Mouse (Mus musculus): ENCODE results near the gene Polr2f.

The Polr2f gene

DNA sequence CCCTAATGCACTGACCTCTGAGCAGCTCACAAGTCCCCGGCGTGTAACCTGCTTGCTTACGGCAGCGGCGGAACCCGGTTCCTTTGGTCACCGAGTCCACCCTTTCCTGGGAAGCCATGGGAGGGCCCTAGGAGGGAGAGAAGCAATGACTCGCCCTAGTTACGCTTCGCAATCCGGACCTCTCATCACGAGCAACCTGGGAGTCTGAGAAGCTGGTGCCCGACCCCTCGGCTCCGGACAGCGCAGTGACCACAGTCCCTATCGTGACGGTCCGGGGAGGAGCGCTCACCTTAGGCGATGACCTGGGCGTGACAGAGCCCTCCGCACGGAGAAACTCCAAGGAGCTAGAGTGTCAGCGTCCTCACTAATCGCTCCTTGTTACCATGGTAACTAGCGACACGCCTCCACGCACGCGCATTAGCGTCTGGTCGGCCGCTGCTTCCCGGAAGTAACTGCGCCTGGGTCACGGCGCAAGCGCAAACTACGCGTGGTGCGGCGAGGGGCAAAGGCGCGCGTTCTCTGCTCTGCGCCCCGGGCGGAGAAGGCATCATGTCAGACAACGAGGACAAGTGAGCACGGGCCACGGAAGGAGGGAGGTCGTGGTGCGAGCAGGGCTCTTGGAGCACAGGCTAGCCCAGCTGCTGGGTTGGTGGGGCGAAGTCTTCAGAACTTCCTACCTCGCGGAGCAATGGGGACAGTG lies at the start of gene Polr2f, which contains the start of gene 1700088E04Rik:
TSS of gene Polr2f (plus strand) at position 144 of the 700 bp plus-strand sequence.
TSS of gene 1700088E04Rik (minus strand) at position 388 of the 700 bp plus-strand sequence.
- peak; percentile 92 for DNase-seq

GRCm38 (mm10) chr15:79092284-79092683 lies 48.5 kb upstream of the Polr2f start:
- DNase-seq: no peak

DNA sequence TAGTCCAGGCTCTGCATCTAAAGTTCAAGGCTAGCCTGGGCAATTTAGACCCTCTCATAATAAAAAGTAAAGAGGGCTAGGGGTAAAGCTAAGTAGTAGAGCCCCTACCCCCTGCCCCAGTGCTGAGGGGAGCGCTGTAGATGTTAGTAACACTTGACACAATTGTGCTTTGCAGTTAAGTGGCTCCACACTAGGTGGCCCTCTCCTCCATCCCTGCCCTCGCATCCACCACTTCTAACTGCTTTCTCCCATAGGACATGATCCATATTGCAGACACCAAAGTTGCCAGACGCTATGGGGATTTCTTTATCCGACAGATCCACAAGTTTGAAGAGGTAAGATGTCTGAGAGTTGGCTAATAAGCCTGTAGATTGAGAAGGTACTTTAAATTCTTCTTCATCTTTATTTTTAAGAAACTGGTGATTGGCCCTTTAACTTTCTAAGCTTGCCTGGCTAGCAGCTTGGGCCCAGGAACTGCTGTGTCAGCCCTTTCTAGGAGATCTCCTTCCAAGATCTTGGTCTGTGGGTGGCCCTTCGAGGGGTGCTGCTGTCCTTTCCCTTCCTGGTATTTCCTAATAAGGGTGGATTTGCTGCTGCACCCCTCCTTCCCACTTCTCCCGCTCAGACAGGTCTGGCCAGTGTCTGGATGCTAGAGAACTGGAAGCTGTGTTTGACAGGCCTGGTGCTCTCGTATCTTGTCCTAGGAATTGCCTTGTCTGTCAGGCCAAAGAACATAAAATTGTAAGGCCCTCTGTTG lies 47.5 kb upstream of the Polr2f start:
- no peak for DNase-seq

- no peak for DNase-seq
These were observed 45.3 kb upstream of the Polr2f start for GRCm38 (mm10) chr15:79095483-79095882.

DNA sequence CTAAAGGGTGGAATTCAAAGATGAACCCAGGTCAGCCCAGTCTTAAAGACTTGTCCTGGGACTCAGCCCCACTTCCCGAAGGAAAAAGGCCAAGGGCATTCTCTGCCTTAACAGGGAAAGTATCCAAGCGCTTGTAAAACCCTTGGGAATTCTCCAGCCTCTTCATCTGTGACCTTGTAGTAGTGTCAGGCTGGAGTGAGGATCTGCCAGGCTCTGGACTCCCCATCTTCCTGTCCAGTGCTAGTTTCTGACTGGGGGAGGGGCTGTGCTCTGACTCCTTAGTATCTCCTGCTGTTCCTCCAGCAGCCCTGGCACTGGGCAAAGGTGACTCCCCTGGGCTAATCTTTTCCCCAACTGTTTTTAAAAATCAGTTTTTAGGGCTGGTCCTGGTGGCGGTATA lies 44.3 kb upstream of the Polr2f start:
- DNase-seq: peak; percentile 63

- no peak for DNase-seq
These were observed 43.7 kb upstream of the Polr2f start for GRCm38 (mm10) chr15:79097135-79097534.

DNA sequence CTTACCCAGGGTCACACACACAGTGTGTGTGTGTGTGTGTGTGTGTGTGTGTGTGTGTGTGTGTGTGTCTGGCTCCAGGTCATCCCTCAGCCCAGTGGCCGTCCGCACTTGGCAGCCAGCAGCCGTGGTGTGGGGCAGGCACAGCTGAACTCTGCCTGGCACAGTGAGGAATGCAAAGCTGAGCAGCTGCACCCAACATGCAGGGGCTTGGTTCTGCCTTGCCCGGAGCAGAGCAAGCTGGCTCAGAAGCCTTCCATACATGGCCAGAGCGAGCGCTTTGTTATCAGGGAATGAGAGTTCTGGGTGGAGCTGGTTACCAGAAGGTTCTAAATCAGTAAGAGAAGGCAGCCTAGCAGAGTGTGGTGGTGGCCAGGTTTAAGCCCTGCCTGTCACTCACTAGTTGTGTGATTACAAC lies 43.2 kb upstream of the Polr2f start:
- peak; percentile 83 for DNase-seq

DNA sequence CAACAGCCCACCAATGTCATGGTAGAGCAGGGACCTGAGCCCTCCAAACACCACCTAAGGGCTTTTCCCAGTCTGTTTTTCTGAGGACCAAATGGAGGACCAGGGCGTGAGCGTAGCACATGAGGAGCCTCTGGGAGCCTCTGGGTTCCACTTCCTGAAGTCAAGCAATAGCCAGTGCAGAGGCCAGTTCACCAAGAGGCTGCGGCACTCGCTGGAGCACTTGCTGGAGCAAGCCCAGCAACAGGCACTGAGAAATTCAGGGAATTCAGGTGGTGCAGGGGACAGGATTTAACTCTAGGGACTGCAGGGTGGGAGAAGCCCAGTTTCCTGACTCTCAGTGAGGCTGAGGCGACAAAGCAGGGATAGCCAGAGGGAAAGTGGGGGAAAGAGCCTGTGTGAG lies 42.6 kb upstream of the Polr2f start:
- no peak for DNase-seq

GRCm38 (mm10) chr15:79098868-79099267 lies 41.9 kb upstream of the Polr2f start:
- DNase-seq: peak; percentile 77

- peak; percentile 61 for DNase-seq
These were observed 41.4 kb upstream of the Polr2f start for GRCm38 (mm10) chr15:79099456-79099855.

- DNase-seq: no peak
These were observed 40.4 kb upstream of the Polr2f start for GRCm38 (mm10) chr15:79100391-79100790.

DNA sequence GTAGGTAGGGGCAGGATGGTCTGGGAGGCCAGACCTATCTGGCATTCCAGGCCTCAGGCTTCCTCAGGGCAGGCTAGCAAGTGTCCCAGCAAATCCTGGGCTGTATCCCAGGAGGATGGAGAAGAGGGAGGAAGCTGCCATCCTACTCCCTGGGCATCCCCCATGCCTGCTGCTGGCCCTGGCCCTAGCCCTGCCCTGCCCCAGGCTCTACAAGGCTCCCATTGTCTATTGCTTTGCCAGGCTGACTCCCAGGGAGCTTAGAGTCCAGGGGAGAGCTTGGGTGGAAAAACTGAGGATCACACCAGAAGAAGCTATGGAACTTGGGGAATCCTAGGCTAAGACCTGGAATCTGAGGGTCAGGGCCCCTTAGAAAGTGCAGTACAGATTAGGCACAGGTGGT lies 39.3 kb upstream of the Polr2f start:
- no peak for DNase-seq

DNA sequence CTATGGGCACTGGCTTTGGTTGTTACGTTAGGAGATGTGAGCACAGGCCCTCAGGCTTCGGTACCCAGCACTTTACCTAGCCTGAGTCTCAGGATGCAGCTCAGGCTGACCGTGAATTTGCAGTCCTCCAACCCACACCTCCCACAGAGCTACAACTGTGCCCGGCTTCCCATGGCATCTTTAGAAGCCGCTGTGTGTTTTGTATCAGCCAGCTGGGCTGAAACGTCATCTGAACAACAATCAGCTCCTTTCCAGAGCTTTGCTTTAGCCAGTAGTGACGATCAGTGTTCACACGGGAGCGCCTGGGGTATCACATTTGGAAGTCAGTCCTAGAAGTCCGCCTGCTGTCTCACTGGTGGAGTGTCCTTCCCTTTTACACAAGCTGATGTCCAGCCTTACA lies 37.5 kb upstream of the Polr2f start:
- DNase-seq: no peak

DNA sequence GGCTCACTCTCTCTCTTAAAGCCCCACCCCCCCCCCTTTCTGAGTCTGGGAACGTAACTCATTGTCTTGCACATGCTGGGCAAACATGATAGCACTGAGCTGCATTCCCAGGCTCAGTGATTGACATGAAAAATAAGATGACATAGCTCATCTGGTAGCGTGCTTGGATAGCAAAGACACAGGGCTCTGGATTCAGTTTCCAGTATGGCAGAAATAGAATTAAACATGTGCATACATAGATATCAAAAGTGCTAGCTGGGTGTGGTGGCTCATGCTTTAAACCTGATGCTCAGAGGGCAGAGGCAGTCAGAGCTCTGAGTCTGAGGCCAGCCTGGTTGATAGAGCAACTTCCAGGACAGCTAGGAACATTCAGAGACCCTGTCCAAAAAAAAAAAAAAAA lies 35.0 kb upstream of the Polr2f start:
- no peak for DNase-seq

DNA sequence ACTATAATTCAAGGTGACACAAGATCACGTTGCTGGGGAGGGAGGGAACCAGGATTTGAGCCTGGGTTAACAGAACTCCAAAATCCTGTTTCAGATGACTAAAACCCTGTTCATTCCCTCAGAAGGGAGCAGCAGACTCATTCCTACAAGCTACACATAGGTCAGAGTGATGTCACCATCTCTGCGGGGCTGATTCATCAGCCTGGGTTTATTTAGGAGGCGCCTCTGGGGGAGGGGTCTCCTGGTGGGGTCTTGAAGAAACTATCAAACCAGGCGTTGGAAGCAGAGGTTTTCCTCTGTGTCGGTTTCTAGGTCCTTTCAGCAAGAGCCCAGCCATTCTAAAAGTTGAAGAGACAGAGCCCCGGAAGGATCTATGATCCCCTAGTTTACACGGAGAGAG lies 32.8 kb upstream of the Polr2f start:
- DNase-seq: no peak

- DNase-seq: peak; percentile 74
These were observed 32.1 kb upstream of the Polr2f start, which contains the start of gene Micall1 for GRCm38 (mm10) chr15:79108421-79109320. Gene Micall1 (plus strand): TSS chr15:79108898.

DNA sequence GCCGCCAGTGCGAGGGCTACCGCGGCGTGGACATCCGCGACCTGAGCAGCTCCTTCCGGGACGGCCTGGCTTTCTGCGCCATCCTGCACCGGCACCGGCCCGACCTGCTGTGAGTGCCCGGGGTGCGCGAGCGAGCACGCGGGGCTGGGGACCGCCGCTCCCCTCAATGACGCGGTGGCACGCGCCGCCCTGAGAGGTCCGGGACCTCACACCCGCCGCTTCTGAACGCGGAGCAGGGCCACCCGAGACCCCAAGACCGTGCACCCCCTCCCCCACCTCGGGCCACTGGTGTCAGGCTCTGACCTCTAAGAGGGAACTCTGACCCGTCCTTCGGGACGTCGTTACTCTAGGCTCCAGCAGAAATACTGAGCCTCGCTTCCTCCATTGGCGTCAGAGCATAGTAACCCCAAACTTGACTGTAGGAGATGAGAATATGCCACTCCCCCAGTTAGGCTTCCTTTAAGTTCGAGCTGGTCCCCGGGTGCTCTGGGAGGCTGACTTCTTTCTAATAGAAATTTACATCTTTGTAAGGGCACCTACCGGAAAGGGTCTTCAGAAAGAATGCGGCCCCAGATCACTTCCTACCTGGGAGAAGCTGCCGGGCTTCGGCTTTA lies 31.4 kb upstream of the Polr2f start:
- no peak for DNase-seq

DNA sequence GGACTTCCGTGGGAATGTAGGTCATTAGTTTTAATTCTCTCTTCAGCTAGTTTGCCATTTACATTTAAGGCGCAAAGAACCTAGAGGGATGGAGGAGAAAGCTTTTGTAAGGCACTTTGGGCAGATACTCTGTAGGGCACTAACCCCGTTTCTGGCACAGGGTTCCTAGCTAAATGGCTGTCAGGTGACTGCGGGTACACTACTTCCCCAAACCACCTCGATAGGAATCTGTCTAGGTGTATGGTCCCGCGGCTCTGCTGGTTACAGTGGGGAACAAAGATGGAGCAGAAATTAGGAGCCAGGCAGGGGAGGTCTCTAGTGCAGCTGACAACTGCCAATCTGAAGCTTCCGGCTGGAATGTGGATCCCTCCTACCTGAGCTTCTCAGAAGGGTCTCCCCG lies 30.8 kb upstream of the Polr2f start:
- no peak for DNase-seq

DNA sequence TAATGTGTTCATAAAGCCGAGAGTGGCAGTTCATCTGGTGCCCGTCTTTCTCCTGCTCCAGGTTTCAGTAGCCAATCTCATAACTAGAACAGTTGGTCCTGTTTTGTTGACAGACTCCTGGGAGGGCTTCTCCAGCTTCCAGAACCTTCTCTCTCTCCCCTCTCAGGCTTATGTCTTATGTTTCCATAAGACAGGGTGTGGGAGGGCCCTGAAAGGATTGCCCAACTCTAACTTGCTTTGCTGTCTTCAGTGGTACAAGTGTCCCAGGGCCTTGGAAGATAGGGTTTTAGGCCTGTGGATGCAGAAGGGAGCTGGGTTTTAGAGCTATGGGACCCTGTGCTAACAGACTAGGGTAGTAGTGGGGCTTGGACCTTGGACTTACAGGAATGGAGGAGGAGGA lies 30.3 kb upstream of the Polr2f start:
- no peak for DNase-seq

GRCm38 (mm10) chr15:79111774-79112173 lies 29.0 kb upstream of the Polr2f start:
- no peak for DNase-seq

- DNase-seq: no peak
These were observed 25.5 kb upstream of the Polr2f start for GRCm38 (mm10) chr15:79115276-79115675.

DNA sequence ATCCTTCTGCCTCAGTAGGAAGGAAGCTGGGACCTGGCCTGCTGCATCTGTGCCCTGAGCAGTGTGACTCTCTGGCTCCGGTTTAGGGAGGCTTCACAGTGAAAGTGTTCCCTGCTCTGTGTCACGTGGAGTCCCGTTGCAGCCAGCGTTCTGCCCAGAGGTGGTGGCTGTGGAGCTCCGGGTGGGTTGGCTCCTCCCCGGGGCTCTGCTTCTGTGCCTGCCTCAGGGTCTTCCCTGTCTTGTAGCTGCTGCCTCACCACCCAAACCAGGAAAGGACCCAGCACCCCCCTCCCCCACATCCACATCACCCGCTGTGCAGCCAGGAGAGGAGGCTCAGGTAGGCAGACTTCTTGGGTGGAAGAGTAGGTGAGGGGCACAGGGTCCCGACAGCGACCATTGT lies 21.3 kb upstream of the Polr2f start:
- DNase-seq: no peak

GRCm38 (mm10) chr15:79122119-79122518 lies 18.7 kb upstream of the Polr2f start:
- DNase-seq: no peak
